Mouse (Mus musculus) fat pad, adult 2 months (tissue): ENCODE results near the gene Foxp3.

Experiments used
- DNase-seq: peaks from one replicate; pipeline ENCODE4 v3.0.0-alpha.2; 2011; ENCODE audit warnings: low read depth, low spot score; ENCODE audit errors: extremely low read depth

The Foxp3 gene

DNA sequence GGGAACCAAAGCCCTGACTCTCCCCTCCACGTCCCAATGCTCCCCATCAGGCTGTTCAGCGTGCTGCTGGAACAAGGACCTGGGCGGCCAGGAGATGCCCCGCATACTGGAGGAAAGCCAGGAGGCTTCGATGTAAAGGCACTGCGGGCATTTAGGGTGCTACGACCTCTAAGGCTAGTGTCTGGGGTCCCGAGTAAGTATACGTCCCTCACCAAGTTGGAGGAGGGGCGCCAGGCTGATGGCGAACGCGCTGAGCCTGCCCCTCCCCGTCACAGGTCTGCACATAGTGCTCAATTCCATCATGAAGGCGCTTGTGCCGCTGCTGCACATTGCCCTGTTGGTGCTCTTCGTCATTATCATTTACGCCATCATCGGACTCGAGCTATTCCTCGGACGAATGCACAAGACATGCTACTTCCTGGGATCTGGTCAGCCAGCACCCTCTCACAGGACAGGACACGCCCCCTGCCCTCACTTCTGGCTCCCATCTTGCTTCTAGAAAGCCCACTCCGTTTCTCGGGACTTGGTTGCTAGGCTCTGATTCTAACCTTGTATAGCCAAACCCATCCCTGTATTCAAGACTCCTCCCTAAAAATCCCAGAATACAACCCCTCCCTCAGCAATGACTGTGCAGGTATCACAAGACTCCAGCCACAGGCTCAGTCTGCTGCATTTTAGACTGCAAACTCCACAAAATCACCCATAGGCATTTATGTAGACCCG is 37.3 kb downstream of the Foxp3 start:
- no peak for DNase-seq

DNA sequence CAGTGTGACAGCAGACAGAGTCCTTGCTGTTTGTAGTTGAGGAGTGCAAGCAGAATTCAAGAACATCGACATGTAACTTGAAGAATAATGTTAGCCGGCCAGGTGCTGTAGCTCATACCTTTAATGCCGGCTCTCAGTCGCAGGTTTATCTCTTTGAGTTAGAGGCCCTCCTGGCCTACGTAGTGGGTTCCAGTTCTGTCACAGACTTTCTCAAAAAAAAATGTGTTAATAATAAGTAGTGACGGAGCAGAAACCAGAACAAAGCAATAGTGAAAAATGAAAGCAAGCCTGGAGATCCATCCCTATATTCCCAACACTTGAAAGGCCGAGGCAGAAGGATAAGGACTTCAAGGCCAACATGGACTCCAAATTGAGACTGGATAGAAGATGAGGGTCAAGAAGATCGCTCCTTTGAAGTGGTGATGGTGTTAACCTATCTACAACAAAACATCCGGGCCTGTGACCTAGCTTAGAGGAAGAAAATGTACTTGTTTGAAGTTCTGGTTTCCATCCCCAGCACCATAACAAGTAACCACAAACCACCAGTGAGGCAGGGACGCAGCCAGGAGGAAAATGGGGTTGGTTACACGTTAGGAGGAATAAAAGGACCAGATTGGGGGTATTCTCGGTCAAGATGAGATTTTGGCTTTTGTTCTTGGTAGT is 44.6 kb downstream of the Foxp3 start:
- no peak for DNase-seq

DNA sequence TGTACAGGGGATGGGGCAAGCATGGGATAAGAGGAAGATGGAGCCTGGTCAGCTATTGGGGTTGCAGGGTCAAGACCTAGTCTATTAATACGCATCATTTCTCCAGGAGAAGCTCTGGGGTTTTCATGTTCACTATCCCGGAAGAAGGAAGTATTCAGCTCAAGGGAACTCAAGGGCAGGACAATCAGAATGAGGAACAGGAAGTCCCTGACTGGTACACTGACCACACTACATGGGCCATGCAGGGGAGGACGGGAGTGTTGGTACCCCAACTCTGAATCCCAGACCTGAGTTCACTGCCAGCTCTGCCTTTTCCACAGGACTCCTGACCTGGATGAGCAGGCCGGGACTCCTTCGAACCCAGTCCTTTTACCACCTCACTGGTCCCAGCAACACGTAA is 59.1 kb downstream of the Foxp3 start:
- DNase-seq = no peak

DNA sequence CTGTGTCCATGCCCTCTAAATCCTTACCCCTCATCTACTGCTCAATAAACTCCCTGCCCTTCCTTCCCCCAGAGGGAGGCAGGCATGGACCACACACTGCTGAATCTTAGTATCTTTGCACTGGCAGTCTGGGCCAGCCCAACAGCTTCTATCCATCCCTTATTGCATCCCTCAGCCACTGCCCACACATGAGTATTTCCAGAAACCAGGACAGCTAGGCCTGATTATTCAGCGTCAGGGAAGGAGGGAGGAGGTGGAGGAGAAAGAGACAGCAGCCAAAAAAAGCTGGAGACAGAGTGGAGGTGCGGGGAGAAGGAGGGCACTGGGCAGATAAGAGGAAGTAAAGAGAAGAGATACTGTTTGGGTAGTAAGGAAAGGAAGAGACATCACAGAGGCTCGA is 61.7 kb downstream of the Foxp3 start:
- DNase-seq = no peak

DNA sequence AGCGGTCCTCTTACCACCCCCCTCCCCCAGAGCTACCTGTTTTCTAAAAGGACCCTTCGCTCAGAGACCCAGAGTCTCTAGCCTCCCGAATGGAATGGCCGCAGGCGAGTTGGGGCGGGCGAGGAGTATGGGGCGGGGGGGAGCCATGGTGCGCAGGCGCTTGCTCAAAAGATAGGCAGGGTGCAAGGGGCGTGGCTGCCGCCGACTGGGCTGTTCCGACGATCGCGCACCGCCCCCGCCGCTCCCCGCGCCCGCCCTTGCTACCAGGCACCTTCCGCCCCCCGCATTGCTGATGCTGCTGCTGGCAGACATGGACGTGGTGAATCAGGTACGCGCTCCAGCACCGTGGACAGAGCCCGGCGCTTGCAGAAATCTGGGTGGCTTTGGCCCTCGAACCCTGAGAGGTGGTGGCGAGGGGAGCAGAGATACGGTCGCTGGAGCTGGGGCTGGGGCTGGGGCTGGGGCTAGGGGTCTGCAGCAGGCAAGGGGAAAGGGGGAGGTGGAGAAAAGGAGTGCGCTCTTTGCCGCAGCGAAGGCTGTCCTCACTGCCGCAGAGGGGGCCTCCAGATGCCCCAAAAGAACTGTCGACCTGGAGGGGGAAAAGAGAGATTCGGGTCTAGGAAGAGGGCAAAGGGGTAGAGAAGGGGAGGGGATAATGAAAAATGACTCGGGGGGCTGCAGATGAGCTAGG is 65.1 kb downstream of the Foxp3 start, which contains the start of gene Syp:
Gene Syp, plus strand, starts transcription at position 71 of the 691 bp plus-strand sequence.
- DNase-seq = no peak

DNA sequence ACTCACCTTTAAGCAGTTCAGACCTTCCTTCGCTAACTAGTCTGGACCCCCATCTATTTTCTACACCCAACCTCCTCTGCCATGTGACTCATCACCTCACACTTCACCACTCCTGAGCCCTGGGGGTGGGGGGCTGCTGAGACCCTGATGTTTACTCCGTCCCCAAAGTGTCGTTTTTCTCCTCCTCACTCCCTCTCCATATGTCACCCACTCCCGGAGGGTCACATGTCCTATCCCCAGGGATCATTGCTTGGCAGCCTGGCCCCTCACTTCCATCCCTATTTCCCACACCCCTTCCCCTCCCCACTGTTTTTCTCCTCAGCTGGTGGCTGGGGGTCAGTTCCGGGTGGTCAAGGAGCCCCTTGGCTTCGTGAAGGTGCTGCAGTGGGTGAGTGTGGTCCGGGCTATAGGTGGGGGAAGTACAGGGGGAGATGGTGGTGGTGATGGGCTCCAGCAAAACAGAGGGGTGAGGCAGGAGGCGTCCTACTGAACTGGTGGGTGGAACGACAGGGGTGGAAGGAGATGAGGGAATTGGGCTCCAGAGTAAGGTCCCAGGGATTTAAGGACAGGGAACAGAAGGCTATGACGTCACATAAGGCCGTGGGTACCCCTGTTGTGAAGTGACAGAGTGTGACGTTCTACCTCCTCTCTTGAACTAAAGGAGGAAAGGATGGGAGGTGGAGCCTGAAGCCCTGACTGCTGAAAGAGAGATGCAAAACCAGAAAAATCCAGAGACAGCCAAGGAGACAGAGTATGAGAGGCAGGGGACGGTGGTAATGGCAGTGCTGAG is 66.3 kb downstream of the Foxp3 start:
- DNase-seq = no peak

DNA sequence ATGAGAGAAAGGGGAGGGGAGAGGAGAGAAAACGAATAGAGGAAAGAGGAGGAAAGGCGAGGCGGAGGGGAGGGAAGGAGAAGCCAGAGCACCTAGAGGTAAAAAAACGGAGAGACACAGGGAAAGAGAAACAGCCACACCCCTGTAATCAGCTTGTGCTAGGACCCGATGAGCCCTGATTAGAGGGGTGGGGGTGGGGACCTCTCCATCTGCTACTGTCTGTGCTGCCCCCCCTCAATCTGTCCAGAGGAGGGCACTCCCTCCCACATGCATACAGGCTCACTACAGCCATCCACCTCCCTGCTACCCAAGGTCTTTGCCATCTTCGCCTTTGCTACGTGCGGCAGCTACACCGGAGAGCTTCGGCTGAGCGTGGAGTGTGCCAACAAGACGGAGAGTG is 67.3 kb downstream of the Foxp3 start:
- DNase-seq = no peak
